In genomic region chr19:56703238-56704097, GRCm38 (mm10) we compare ENCODE assay signal across 13 mouse cellular contexts. TPM values are rescaled to one million over a fixed set of nuclear protein-coding genes. Genes with fewer than 3 reads are reported as not detected.
DNase-seq lines count a peak whose midpoint lies in the region; ATAC-seq lines count a peak whose summit lies in the region.
"Had no signal": no experiment of that assay in that cellular context is flagged by ENCODE, and none has a peak within 500 bp of the region (broad histone marks: within the 10 kb centered on the region; RNA-seq: fewer than 3 reads in every experiment).

No protein-coding gene starts in this region.

- no peak overlapping the region for H3K9ac ChIP-seq in heart, embryonic 12.5 days
- H3K9ac ChIP-seq in kidney, embryonic 15.5 days: no peak overlapping the region
- H3K9ac ChIP-seq in stomach, embryonic 15.5 days: no peak overlapping the region
- H3K9ac ChIP-seq: lung, embryonic 14.5 days had no signal

- no peak overlapping the region for H3K27ac ChIP-seq in heart, embryonic 12.5 days (ENCODE audit: poor library complexity, severe bottlenecking)
- H3K27ac ChIP-seq in kidney, embryonic 15.5 days: no peak overlapping the region
- H3K27ac ChIP-seq in embryonic facial prominence, embryonic 10.5 days (replicated peaks): peak overlapping the region; percentile 48
- peak overlapping the region; percentile 41; the same call in 1 of the 2 replicates for H3K27ac ChIP-seq in stomach, embryonic 15.5 days

- H3K27me3 ChIP-seq in heart, embryonic 12.5 days (replicated peaks): no peaks in the 10 kb centered on the region
- H3K27me3 ChIP-seq in kidney, embryonic 15.5 days: peaks cover 11% of the 10 kb centered on the region; the same call in 1 of the 2 replicates
- H3K27me3 ChIP-seq in embryonic facial prominence, embryonic 10.5 days (replicated peaks; ENCODE audit: low read depth, poor library complexity, severe bottlenecking): peaks cover 9% of the 10 kb centered on the region; the same call in 1 of the 2 replicates
- no peaks in the 10 kb centered on the region for H3K27me3 ChIP-seq in stomach, embryonic 15.5 days (replicated peaks)

- ATAC-seq in heart, embryonic 12.5 days (ENCODE audit: insufficient number of reproducible peaks, low FRiP score): no peak
- ATAC-seq in kidney, embryonic 15.5 days (replicated peaks; ENCODE audit: low FRiP score): no peak
- no peak for ATAC-seq in stomach, embryonic 15.5 days (ENCODE audit: insufficient read depth, low FRiP score, low read depth)
- ATAC-seq: CD4-positive, CD25-positive, alpha-beta regulatory T cell, adult 4 months had no signal

- WGBS in heart, embryonic 12.5 days: 52% methylated on average over 12 of the region's 12 CpGs
- whole genome bisulfite sequencing in kidney, embryonic 15.5 days: 66% methylated on average over 12 of the region's 12 CpGs
- 70% methylated on average over 12 of the region's 12 CpGs for WGBS in embryonic facial prominence, embryonic 10.5 days
- 59% methylated on average over 12 of the region's 12 CpGs for WGBS in stomach, embryonic 15.5 days

- DNase-seq in heart, adult 18-20 months: peak; percentile 25 to 38
- peak; percentile 37 for DNase-seq in kidney, postnatal 36 days
- no peak for DNase-seq in embryonic facial prominence, embryonic 10.5 days (ENCODE audit: low spot score)
- no peak for DNase-seq in layer of hippocampus, postnatal 14 days (ENCODE audit: low spot score in 2 of 2)
- no peak for DNase-seq in B cell, adult 2 months
- DNase-seq: embryo, embryonic 11 days; gastrocnemius, postnatal 25 days; lung, embryonic 14.5 days had no signal

- no peaks in the 10 kb centered on the region for H3K36me3 ChIP-seq in heart, embryonic 12.5 days
- no peaks in the 10 kb centered on the region for H3K36me3 ChIP-seq in kidney, embryonic 15.5 days
- no peaks in the 10 kb centered on the region for H3K36me3 ChIP-seq in embryonic facial prominence, embryonic 10.5 days (replicated peaks)
- no peaks in the 10 kb centered on the region for H3K36me3 ChIP-seq in stomach, embryonic 15.5 days

- H3K4me2 ChIP-seq in heart, embryonic 12.5 days: no peak overlapping the region
- H3K4me2 ChIP-seq in kidney, embryonic 15.5 days: no peak overlapping the region
- H3K4me2 ChIP-seq in stomach, embryonic 15.5 days: no peak overlapping the region
- H3K4me2 ChIP-seq: lung, embryonic 14.5 days had no signal

- no peaks in the 10 kb centered on the region for H3K9me3 ChIP-seq in heart, embryonic 12.5 days (replicated peaks)
- H3K9me3 ChIP-seq in kidney, embryonic 15.5 days (replicated peaks): no peaks in the 10 kb centered on the region
- no peaks in the 10 kb centered on the region for H3K9me3 ChIP-seq in embryonic facial prominence, embryonic 10.5 days
- no peaks in the 10 kb centered on the region for H3K9me3 ChIP-seq in stomach, embryonic 15.5 days

- peaks cover 45% of the 10 kb centered on the region for H3K4me1 ChIP-seq in heart, embryonic 12.5 days (replicated peaks)
- H3K4me1 ChIP-seq in kidney, embryonic 15.5 days: peaks cover 17% of the 10 kb centered on the region
- peaks cover 39% of the 10 kb centered on the region for H3K4me1 ChIP-seq in embryonic facial prominence, embryonic 10.5 days
- peaks cover 11% of the 10 kb centered on the region for H3K4me1 ChIP-seq in stomach, embryonic 15.5 days

- H3K4me3 ChIP-seq in heart, embryonic 12.5 days: no peak overlapping the region
- no peak overlapping the region for H3K4me3 ChIP-seq in kidney, embryonic 15.5 days (replicated peaks)
- no peak overlapping the region for H3K4me3 ChIP-seq in embryonic facial prominence, embryonic 10.5 days
- H3K4me3 ChIP-seq in stomach, embryonic 15.5 days (replicated peaks): no peak overlapping the region
- H3K4me3 ChIP-seq: myocyte had no signal

RNA-seq across cellular contexts. Expression of gene Adrb1, which starts 18.5 kb away (rescaled TPM):
- 10 to 100 TPM; 15.6 to 15.8 TPM for total RNA-seq in heart, adult 18-20 months (2021)
- 3.9 and 4.2 TPM in 2 replicates for polyA plus RNA-seq in heart, embryonic 12.5 days (2016; fragmentation: Nextera tagmentation; extraction: Ambion mirVana)
- 0.23 and 0.36 TPM in 2 replicates for polyA plus RNA-seq in kidney, embryonic 15.5 days (2015; fragmentation: Nextera tagmentation; extraction: Ambion mirVana)
- polyA plus RNA-seq in embryonic facial prominence, embryonic 10.5 days (2016; fragmentation: Nextera tagmentation; extraction: Ambion mirVana): 0.24 and 0.26 TPM in 2 replicates
- 0.93 and 1.2 TPM in 2 replicates for polyA plus RNA-seq in stomach, embryonic 15.5 days (2015; fragmentation: Nextera tagmentation; extraction: Ambion mirVana)
- total RNA-seq in layer of hippocampus, postnatal 14 days (2021): 10 to 100 TPM; 12.1 to 15.7 TPM
- polyA plus RNA-seq: CD4-positive, CD25-positive, alpha-beta regulatory T cell, adult 4 months had no signal

Comparison
In these comparisons a context has a peak if more than half of its experiments do, and no peak if none do; other contexts are left out.
1. DNase-seq: peak in heart, adult 18-20 months (2 of 2) and kidney, postnatal 36 days (2 of 2); none in embryonic facial prominence, embryonic 10.5 days (single experiment), layer of hippocampus, postnatal 14 days (0 of 2) and B cell, adult 2 months (0 of 2).
2. H3K27ac ChIP-seq: peak in embryonic facial prominence, embryonic 10.5 days (single experiment) and stomach, embryonic 15.5 days (single experiment); none in heart, embryonic 12.5 days (single experiment) and kidney, embryonic 15.5 days (single experiment).